Mouse (Mus musculus) kidney, postnatal 4 days (tissue): ENCODE measurements around the gene Zfp612.

ENCODE experiments used
- DNase-seq, 2 experiments: peaks; one replicate each; pipeline ENCODE4 v3.0.0; 2021; ENCODE audit warnings: mixed read lengths in 2 of 2

Gene Zfp612

GRCm38 (mm10) chr8:110135515-110135914 is 56.0 kb downstream of the Zfp612 start:
- DNase-seq: no peak

DNA sequence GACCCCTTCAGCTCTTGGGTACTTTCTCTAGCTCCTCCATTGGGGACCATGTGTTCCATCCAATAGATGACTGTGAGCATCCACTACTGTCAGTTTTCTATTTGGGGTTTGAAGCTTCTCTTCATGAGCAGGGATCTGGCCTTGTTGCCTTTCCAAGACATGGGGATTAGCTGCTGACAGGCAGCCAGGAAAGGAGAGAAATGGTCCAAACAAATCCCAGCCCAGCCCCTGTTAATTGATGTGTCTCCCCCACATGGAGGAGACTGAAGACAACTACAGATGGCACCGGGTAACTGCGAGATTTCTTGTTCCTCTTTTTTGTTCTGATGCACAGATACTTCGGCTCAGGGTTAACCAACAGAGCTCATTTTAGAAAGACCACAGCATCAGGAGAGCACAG is 60.6 kb downstream of the Zfp612 start:
- DNase-seq: no peak

- no peak for DNase-seq
These were observed 61.2 kb downstream of the Zfp612 start for GRCm38 (mm10) chr8:110140770-110141169.
